10 mouse cellular contexts compared by ENCODE assay signal in the genomic region with DNA sequence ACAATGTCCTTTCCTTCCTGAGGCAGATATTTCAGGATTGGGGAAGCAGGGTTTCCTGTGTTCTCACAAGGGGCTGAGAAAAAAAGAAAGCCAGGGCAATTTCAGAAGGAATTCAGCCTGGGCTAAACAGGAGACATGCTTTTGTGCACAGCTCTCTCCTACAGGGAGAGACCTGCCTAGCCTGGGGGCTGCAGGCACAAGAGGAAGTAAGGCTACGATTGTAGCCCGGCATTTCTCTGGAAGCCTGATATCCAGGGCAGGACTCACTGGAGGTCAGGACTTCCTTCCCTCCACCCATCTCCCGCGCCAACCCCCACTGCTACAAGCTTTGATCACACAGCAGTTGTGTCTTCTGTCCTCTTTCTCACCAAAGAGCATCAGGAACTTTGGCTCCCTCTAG.
DNase-seq lines count a peak whose midpoint lies in the region; ATAC-seq and TF ChIP-seq lines count a peak whose summit lies in the region.
"Had no signal": no experiment of that assay in that cellular context is flagged by ENCODE, and none has a peak within 500 bp of the region (broad histone marks: within the 10 kb centered on the region; RNA-seq: fewer than 3 reads in every experiment).

No protein-coding gene starts in this region.

- no peaks in the 10 kb centered on the region for H3K27me3 ChIP-seq in kidney, embryonic 14.5 days (ENCODE audit: control insufficient read depth, insufficient read depth, low read length)
- H3K27me3 ChIP-seq in heart, embryonic 10.5 days (ENCODE audit: insufficient read depth, poor library complexity, severe bottlenecking), result peaks cover 4% of the 10 kb centered on the region
- no peaks in the 10 kb centered on the region for H3K27me3 ChIP-seq in kidney, postnatal 0 days (ENCODE audit: insufficient read depth, low read length)

- no peaks in the 10 kb centered on the region for H3K9me3 ChIP-seq in kidney, embryonic 14.5 days (ENCODE audit: control insufficient read depth, low read length)
- no peaks in the 10 kb centered on the region for H3K9me3 ChIP-seq in heart, embryonic 10.5 days
- H3K9me3 ChIP-seq in kidney, postnatal 0 days (replicated peaks; ENCODE audit: low read length), result no peaks in the 10 kb centered on the region

- peak; percentile 68 for DNase-seq in kidney, adult 11 months
- no peak for DNase-seq in heart, embryonic 10.5 days (ENCODE audit: low spot score)
- DNase-seq in kidney, postnatal 0 days (ENCODE audit: low spot score), result peak; percentile 67
- DNase-seq in lung, postnatal 25 days (ENCODE audit: low spot score), result peak; percentile 51
- DNase-seq in right cerebral cortex, postnatal 14 days, result no peak
- DNase-seq in cerebellum, postnatal 14 days, result no peak
- DNase-seq: gastrocnemius, postnatal 36 days; thymus, adult 18-20 months had no signal

- no peak overlapping the region for H3K9ac ChIP-seq in kidney, embryonic 14.5 days (ENCODE audit: low read depth, low read length)
- no peak overlapping the region for H3K9ac ChIP-seq in kidney, postnatal 0 days (ENCODE audit: low read depth, low read length)

- H3K36me3 ChIP-seq in kidney, embryonic 14.5 days (ENCODE audit: control insufficient read depth, insufficient read depth, low read length), result no peaks in the 10 kb centered on the region
- H3K36me3 ChIP-seq in heart, embryonic 10.5 days, result no peaks in the 10 kb centered on the region
- H3K36me3 ChIP-seq in kidney, postnatal 0 days (ENCODE audit: insufficient read depth, low read length), result no peaks in the 10 kb centered on the region

- no peak overlapping the region for H3K4me3 ChIP-seq in kidney, embryonic 14.5 days (ENCODE audit: low read length)
- no peak overlapping the region for H3K4me3 ChIP-seq in heart, embryonic 10.5 days
- no peak overlapping the region for H3K4me3 ChIP-seq in kidney, postnatal 0 days (replicated peaks; ENCODE audit: low read depth, low read length)

- no peak overlapping the region for H3K27ac ChIP-seq in kidney, embryonic 14.5 days (ENCODE audit: low read depth, low read length)
- H3K27ac ChIP-seq in heart, embryonic 10.5 days, result peak overlapping the region; percentile 36; the same call in 1 of the 2 replicates
- H3K27ac ChIP-seq in kidney, postnatal 0 days, result peak overlapping the region; percentile 42

- 18% methylated on average over 4 of the region's 4 CpGs for WGBS in kidney, embryonic 14.5 days
- WGBS in heart, embryonic 10.5 days, result 9% methylated on average over 4 of the region's 4 CpGs
- WGBS in kidney, postnatal 0 days, result 12% methylated on average over 4 of the region's 4 CpGs

- ATAC-seq in kidney, embryonic 14.5 days (ENCODE audit: low FRiP score, low TSS enrichment), result no peak
- no peak for ATAC-seq in kidney, postnatal 0 days (replicated peaks; ENCODE audit: low FRiP score, low read depth)
- ATAC-seq in megakaryocyte progenitor cell, adult 5-6 weeks (replicated peaks; ENCODE audit: poor library complexity), result no peak

- peaks cover 7% of the 10 kb centered on the region; the same call in 1 of the 2 replicates for H3K4me1 ChIP-seq in kidney, embryonic 14.5 days (ENCODE audit: control insufficient read depth, insufficient read depth, low read length)
- peaks cover 44% of the 10 kb centered on the region for H3K4me1 ChIP-seq in heart, embryonic 10.5 days
- peaks cover 14% of the 10 kb centered on the region for H3K4me1 ChIP-seq in kidney, postnatal 0 days (replicated peaks; ENCODE audit: insufficient read depth, low read length)

- H3K4me2 ChIP-seq in kidney, embryonic 14.5 days (replicated peaks; ENCODE audit: low read depth, low read length), result no peak overlapping the region
- H3K4me2 ChIP-seq in kidney, postnatal 0 days (ENCODE audit: low read length), result no peak overlapping the region

- no peak for TF ChIP-seq CTCF in kidney, postnatal 0 days (IDR thresholded peaks at IDR 0.05; ENCODE audit: low read depth)

Comparison
In these comparisons a context has a peak if more than half of its experiments do, and no peak if none do; other contexts are left out.
1. DNase-seq: peak in kidney, adult 11 months (single experiment), kidney, postnatal 0 days (single experiment) and lung, postnatal 25 days (single experiment); none in heart, embryonic 10.5 days (single experiment), right cerebral cortex, postnatal 14 days (single experiment) and cerebellum, postnatal 14 days (0 of 2).